Mouse (Mus musculus): ENCODE data around the gene Rexo2.

DNA sequence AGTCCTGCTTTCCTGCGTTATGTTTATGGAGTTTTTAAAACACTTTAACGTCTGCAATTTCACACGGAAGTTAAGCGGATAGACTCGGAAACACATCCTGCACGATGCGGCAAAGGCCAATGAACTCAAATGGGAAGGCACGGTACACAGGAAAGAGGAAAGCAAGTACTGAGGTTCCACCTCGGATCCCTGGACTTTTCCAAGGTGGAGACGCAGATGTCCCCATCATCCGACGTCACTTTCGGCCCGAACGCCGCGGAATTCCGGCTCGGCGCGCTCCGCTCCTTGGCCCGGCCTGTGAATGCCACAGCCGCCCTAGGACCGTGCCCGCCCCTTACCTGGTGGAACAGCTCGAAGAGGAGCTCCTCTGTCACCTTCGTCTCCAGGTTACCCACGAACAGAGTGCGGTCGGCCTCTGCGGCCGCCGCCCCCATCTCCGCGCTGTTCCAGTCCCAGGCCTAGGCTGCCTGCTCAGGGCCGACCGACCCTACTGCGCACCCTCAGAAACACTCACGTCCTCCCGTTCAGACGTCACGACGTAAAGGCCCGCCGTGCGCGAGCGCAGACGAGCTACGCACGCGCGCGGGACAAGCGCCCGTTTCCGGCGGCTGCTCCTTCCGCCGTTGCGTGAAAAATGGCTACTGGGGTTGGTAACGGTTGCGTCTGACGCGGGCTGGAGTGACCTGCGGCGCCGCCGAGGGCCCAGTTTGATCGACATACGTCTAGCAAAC is 14.6 kb upstream of the Rexo2 start, which contains the start of the genes Rbm7 and Gm5617:
- TF ChIP-seq CTCF (IDR thresholded peaks at IDR 0.05; ENCODE audit: borderline replicate concordance, insufficient read depth, low read depth, low read length), result no peak
- peak; percentile 93 for TF ChIP-seq POLR2A (IDR thresholded peaks at IDR 0.05; ENCODE audit: borderline replicate concordance, insufficient read depth, low read length)
